Mouse (Mus musculus) midbrain, embryonic 13.5 days (tissue): ENCODE measurements around the gene Rasip1. TPM values are rescaled to one million over a fixed set of nuclear protein-coding genes. Genes with fewer than 3 reads are reported as not detected.
A peak's percentile ranks its signal among the peaks of the same experiment; 100 is the strongest.

Source experiments
- ATAC-seq: fragments of 200-750 bp; cut with Nextera tagmentation; 2 replicates; pipeline ENCODE4 v1.8.0; 2017; ENCODE audit warnings: mild to moderate bottlenecking, moderate TSS enrichment, moderate library complexity
- H3K27ac ChIP-seq: fragments of 300-500 bp; sonication (generic); 2 replicates; pipeline ENCODE4 v1.5.1; 2015; ENCODE audit warnings: inconsistent platforms, mild to moderate bottlenecking, moderate library complexity
- H3K27me3 ChIP-seq: fragments of 300-500 bp; sonication (generic); 2 replicates; pipeline ENCODE4 v1.6.1; 2015; ENCODE audit warnings: mild to moderate bottlenecking, inconsistent platforms
- H3K36me3 ChIP-seq: fragments of 300-500 bp; sonication (generic); 2 replicates; pipeline ENCODE4 v1.6.1; 2015; ENCODE audit warnings: mild to moderate bottlenecking, inconsistent platforms
- H3K4me1 ChIP-seq: fragments of 300-500 bp; sonication (generic); replicated peaks from 2 replicates; pipeline ENCODE4 v1.6.1; 2015; ENCODE audit warnings: inconsistent platforms
- H3K4me2 ChIP-seq: fragments of 300-500 bp; sonication (generic); replicated peaks from 2 replicates; pipeline ENCODE4 v1.6.1; 2015; ENCODE audit warnings: moderate library complexity, mild to moderate bottlenecking, inconsistent platforms
- H3K4me3 ChIP-seq: fragments of 300-500 bp; sonication (generic); replicated peaks from 2 replicates; pipeline ENCODE4 v1.5.1; 2015; ENCODE audit warnings: mild to moderate bottlenecking, inconsistent platforms
- H3K9ac ChIP-seq: fragments of 300-500 bp; sonication (generic); replicated peaks from 2 replicates; pipeline ENCODE4 v1.6.1; 2015; ENCODE audit warnings: mild to moderate bottlenecking, inconsistent platforms
- H3K9me3 ChIP-seq: fragments of 300-500 bp; sonication (generic); 2 replicates; pipeline ENCODE4 v1.6.1; 2016; ENCODE audit warnings: mild to moderate bottlenecking, inconsistent platforms
- WGBS: fragments of 180-500 bp; shearing (Covaris S2); methylation state at CpG from one replicate; pipeline ENCODE4 v1.1.7; 2015; 5-methylcytosine and 5-hydroxymethylcytosine counted together
- polyA plus RNA-seq: library from polyadenylated mRNA; unstranded; fragments of >200 nt; fragmentation: Nextera tagmentation; extraction: Ambion mirVana; gene quantifications from 2 replicates; pipeline ENCODE4 v1.2.1, GENCODE M21; 2015

The Rasip1 gene
- polyA plus RNA-seq, 1 experiment from 2014 or later: 9.4 TPM

DNA sequence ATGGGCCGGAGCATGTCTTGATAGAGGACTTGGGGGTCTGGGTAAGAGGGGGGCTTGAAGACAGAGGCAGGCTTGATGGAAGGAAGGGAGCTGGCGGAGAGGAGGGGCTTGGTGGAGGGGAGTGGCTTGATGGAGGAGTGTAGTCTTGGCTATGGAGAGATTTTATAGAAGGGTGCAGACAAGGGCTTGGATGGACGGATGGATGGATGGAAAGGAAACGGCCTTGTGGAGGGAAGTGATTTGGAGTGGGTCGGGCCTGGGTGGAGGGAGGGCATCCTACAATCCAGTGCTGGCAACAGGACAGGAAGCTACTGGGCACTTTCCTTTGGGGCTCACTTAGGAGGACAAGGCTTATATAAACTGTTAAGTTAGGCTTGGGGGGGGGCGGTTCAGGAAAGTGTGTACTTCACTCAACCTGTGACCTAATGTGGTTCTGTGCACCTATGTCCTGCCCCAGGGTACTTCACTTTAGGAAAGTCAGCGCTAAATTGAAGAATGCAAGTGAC is 664 bp upstream of the Rasip1 start:
- no peak overlapping the region for H3K4me2 ChIP-seq
- peaks cover 33% of the 10 kb centered on the region for H3K27me3 ChIP-seq
- ATAC-seq: no peak
- H3K4me1 ChIP-seq: peaks cover 10% of the 10 kb centered on the region; the same call in 1 of the 2 replicates
- H3K27ac ChIP-seq: no peak overlapping the region
- 88% methylated on average over 7 of the region's 7 CpGs for WGBS
- no peaks in the 10 kb centered on the region for H3K36me3 ChIP-seq
- H3K9ac ChIP-seq: no peak overlapping the region
- H3K9me3 ChIP-seq: no peaks in the 10 kb centered on the region
- no peak overlapping the region for H3K4me3 ChIP-seq

DNA sequence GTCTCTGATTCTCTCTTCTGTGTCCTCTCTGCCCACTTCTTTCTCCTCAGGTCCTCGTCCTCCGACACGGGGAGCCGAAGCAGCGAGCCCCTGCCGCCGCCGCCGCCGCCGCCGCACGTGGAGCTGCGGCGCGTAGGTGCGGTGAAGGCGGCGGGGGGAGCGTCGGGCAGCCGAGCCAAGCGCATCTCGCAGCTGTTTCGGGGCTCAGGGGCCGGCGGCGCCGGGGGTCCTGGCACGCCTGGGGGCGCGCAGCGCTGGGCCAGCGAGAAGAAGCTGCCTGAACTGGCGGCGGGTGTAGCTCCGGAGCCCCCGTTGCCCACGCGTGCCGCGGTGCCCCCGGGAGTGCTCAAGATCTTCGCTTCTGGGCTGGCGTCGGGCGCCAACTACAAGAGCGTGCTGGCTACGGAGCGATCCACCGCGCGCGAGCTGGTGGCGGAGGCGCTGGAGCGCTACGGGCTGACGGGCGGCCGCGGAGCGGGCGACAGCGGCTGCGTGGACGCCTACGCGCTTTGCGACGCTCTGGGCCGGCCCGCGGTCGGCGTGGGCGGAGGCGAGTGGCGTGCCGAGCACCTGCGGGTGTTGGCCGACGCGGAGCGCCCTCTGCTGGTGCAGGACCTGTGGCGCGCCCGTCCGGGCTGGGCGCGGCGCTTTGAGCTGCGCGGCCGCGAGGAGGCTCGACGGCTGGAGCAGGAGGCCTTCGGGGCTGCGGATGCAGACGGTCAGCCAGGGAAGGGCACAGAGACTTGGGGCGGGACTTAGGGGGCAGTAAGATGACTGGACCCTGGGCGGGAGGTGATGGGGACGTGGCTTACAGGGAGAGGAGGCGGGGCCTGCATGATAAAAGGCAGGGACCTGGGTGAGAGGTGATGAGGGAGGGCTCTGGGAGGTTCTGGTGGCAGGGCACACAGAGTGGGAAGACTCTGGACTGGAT is 1.3 kb downstream of the Rasip1 start:
- Histone ChIP-seq H3K36me3 (no peaks in the 10 kb centered on the region), H3K27me3 (peaks cover 54% of the 10 kb centered on the region), H3K4me2 (peak overlapping the region; percentile 90), H3K27ac (peak overlapping the region; percentile 87), H3K4me3 (peak overlapping the region; percentile 57), H3K4me1 (peaks cover 16% of the 10 kb centered on the region; the same call in 1 of the 2 replicates), H3K9me3 (no peaks in the 10 kb centered on the region), H3K9ac (peak overlapping the region; percentile 84)
- WGBS: under 1% methylated on average over 105 of the region's 105 CpGs
- ATAC-seq: peak; percentile 86

DNA sequence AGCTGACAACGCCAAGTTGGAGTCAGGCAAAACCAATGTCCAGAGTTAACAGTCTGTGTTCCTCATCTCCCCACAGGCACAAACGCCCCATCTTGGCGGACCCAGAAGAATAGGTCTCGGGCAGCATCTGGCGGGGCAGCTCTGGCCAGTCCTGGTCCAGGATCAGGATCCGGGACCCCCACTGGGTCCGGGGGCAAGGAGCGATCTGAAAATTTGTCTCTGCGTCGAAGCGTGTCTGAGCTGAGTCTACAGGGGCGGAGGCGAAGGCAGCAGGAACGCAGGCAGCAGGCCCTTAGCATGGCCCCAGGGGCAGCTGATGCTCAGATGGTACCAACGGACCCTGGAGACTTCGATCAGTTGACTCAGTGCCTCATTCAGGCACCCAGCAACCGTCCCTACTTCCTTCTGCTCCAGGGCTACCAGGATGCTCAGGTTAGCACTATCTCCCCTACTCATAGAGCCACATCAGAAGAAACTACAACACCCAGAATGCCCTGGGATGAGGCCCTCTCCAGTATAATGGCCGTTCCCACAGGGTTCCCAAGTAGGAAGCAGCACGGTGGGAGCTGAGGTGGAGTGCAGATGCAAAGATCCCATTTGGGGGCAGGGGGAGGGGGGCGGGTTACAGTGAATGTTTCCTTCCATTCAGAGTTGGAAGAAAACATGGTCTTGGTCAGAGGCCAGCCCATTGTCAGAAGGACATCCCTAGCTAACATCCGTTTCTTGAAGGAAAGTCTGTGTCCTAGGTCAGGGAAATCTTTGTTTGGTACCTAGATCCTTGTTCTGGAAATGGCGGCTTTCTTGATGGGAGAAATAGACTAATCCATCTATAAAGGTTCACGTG is 3.0 kb downstream of the Rasip1 start:
- no peak for ATAC-seq
- no peak overlapping the region for H3K4me2 ChIP-seq
- no peak overlapping the region for H3K9ac ChIP-seq
- H3K9me3 ChIP-seq: no peaks in the 10 kb centered on the region
- H3K36me3 ChIP-seq: no peaks in the 10 kb centered on the region
- peaks cover 55% of the 10 kb centered on the region for H3K27me3 ChIP-seq
- peaks cover 16% of the 10 kb centered on the region; the same call in 1 of the 2 replicates for H3K4me1 ChIP-seq
- no peak overlapping the region for H3K27ac ChIP-seq
- no peak overlapping the region for H3K4me3 ChIP-seq
- 73% methylated on average over 23 of the region's 23 CpGs for WGBS

DNA sequence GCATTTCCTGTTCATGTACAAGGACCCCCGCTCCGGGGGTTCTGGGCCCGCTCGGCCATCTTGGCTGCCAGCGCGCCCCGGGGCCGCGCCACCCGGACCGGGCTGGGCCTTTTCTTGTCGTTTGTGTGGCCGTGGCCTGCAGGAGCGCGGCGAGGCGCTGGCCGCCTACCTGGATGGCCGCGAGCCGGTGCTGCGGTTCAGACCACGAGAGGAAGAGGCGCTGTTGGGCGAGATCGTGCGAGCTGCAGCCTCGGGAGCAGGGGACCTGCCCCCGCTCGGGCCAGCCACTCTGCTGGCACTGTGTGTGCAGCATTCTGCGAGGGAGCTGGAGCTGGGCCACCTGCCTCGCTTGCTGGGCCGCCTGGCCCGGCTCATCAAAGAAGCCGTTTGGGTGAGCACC is 5.2 kb downstream of the Rasip1 start:
- Histone ChIP-seq H3K36me3 (peaks cover 10% of the 10 kb centered on the region), H3K27ac (no peak overlapping the region), H3K9ac (peak overlapping the region; percentile 45), H3K27me3 (peaks cover 43% of the 10 kb centered on the region), H3K4me1 (peaks cover 16% of the 10 kb centered on the region; the same call in 1 of the 2 replicates), H3K4me3 (peak overlapping the region; percentile 8; the same call in 1 of the 2 replicates), H3K4me2 (peak overlapping the region; percentile 38), H3K9me3 (no peaks in the 10 kb centered on the region)
- 10% methylated on average over 35 of the region's 35 CpGs for WGBS
- no peak for ATAC-seq

DNA sequence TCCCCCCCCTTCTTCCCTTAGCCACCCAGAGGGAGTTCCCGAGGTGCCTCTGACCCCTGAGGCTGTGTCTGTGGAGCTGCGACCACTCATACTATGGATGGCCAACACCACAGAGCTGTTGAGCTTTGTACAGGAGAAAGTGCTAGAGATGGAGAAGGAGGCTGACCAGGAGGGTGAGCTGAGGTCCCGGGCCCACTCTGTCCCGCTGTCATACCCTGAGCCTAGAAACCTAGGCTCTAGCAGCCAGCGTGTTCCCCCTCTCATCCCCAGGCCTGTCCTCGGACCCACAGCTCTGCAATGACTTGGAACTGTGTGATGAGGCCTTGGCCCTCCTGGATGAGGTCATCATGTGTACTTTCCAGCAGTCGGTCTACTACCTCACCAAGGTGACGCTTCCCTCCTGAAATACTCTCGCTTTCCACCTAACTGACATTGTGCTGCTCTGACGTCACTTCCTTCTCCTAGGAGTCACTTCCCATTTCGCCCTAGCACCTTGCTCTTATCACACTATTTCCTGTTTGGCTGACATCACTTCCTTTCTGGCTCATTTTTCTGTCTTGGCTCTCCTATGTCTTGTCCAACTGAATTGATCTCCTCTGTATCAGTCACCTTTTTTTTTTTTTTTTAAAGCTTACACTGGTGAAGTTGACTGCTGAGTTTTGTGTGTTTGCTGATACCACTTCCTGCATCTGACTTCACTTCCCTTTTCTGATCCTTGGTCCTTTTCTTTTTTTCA is 7.8 kb downstream of the Rasip1 start:
- 94% methylated on average over 11 of the region's 11 CpGs for WGBS

DNA sequence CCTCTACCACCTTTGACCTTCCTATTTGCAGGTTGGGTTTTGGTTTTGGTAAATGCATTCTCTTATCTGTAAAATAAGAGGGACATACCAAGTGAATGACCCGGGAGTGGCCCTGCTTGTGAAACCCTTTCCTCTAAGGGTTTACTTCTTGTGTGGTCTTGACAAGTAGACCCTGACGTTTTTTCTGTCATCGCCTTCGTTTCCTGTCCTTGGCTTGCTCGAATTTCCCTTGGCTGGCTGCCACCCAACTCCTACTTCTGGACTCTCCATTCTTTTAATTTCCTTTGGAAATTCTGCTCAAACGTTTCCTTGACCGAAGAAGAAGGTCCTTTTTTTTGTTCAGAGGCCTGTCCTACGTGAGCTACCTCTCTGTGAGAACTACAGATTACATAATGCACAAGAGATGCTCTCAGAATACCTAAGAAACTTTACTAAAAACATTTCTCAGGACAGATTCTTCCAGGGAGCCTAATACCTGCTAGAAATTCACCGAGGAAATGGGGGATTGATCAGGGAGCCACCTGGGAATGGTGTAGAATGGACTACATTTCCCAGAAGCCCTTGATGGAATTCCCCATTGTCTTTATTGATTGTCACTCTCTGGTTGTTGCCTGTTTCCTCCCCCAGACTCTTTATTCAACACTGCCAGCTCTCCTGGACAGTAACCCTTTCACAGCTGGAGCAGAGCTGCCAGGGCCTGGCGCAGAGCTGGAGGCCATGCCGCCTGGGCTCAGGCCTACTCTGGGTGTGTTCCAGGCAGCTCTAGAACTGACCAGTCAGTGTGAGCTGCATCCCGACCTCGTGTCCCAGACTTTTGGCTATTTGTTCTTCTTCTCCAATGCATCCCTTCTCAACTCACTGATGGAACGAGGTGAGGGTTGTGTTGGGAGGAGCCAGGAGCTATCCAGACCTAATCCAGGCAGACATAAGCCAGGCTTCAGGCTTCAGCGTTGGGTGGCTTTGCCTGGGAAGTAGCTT is 8.7 kb downstream of the Rasip1 start:
- ATAC-seq: no peak
- H3K27ac ChIP-seq: no peak overlapping the region

More for the DNA sequence above, 7.8 kb downstream of the Rasip1 start:
- ATAC-seq: no peak
- Histone ChIP-seq H3K4me2 (no peak overlapping the region), H3K9me3 (no peaks in the 10 kb centered on the region), H3K4me1 (peaks cover 14% of the 10 kb centered on the region), H3K36me3 (peaks cover 10% of the 10 kb centered on the region), H3K9ac (no peak overlapping the region), H3K27me3 (peaks cover 28% of the 10 kb centered on the region), H3K4me3 (no peak overlapping the region), H3K27ac (no peak overlapping the region)

DNA sequence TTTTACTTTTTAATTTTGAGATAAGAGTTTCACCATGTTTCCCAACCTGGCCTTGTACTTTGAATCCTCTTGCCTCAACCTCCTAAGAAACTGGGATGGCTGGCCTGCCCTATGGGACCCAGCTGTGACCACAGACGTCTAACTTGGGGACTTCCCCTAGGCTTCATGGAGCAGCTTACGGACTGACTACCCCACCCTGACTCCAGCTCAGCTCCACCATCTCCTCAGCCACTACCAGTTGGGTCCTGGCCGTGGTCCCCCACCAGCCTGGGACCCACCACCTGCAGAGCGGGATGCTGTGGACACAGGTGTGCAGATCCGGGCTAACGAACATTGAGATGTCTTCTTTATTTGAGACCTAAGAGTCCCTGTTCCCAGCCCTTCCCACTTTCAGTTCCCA is 10.4 kb downstream of the Rasip1 start:
- Histone ChIP-seq H3K4me1 (peaks cover 22% of the 10 kb centered on the region), H3K27me3 (peaks cover 10% of the 10 kb centered on the region), H3K9ac (no peak overlapping the region), H3K27ac (no peak overlapping the region), H3K4me2 (0 out of 2 replicates have a peak overlapping the region, but pooled peaks have one; percentile 51), H3K9me3 (no peaks in the 10 kb centered on the region), H3K4me3 (no peak overlapping the region), H3K36me3 (peaks cover 10% of the 10 kb centered on the region)
- WGBS: 96% methylated on average over 6 of the region's 6 CpGs
- no peak for ATAC-seq

More for the DNA sequence above, 8.7 kb downstream of the Rasip1 start:
- Histone ChIP-seq H3K9me3 (no peaks in the 10 kb centered on the region), H3K27me3 (peaks cover 26% of the 10 kb centered on the region), H3K4me3 (no peak overlapping the region), H3K4me2 (no peak overlapping the region), H3K4me1 (peaks cover 14% of the 10 kb centered on the region), H3K36me3 (peaks cover 10% of the 10 kb centered on the region), H3K9ac (no peak overlapping the region)
- 90% methylated on average over 15 of the region's 15 CpGs for WGBS

DNA sequence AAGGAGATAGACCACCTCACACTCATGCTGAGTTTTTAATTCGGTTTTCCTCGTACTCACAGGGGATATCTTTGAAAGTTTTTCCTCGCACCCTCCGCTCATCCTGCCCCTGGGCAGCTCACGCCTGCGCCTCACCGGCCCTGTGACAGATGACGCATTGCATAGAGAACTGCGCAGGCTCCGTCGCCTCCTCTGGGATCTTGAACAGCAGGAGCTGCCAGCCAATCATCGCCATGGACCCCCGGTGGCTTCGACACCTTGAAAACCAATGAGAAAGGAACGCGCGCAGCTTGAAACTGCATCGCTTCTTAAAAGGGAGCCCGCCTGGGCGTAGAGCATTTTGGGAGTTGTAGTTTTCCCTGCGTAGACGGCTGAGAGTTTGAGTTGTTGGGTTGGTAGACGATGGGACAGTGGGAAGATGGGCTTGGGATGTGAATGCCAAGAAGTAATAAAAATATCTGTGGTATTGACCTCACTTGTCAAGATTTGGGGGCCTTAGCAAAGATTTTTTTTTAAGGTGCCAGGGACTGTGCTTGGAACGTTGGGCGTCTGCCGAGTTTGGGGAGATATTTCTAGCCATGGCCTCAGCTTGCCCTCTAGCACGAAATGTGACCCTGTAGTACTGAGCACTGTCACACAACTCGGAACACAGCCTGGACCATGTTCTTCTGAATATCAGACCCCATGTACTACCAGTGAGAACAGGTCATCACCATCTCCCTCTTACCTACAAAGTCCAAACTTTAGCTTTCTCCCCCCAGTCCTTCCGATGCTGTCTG is 11.5 kb downstream of the Rasip1 start:
- Histone ChIP-seq H3K27ac (no peak overlapping the region), H3K9ac (peak overlapping the region; percentile 40; the same call in 1 of the 2 replicates), H3K9me3 (no peaks in the 10 kb centered on the region), H3K27me3 (no peaks in the 10 kb centered on the region), H3K4me2 (peak overlapping the region; percentile 51), H3K4me3 (peak overlapping the region; percentile 32), H3K4me1 (peaks cover 26% of the 10 kb centered on the region), H3K36me3 (peaks cover 10% of the 10 kb centered on the region)
- 18% methylated on average over 29 of the region's 29 CpGs for WGBS
- peak; percentile 88 for ATAC-seq

DNA sequence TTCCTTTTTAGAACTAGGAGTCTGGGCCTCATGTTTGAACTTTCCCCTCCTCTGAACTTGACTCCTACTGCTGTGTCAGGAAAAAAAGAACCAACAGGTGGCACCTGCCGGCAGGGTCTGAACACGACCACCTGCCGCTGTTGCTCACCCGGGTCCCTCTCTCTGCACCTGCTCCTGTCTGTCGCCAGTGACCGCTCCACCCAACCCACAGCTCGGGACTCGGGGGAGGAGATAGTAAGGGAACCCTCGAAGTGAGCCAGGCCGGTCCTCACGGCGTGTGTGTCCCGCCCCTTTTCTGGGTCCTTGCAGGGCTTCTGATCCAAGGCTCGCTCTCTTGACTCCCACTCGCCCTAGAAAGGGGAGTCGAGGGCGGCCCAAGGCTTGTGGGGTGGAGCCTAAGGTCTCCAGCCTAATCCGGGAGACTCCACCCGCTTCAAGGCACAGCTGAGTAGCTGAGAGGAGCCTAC is 12.3 kb downstream of the Rasip1 start, which contains the start of gene Mamstr:
Mamstr (plus strand) TSS at position 417 of the 467 bp plus-strand sequence.
- H3K27ac ChIP-seq: no peak within 1 kb of the TSS
- H3K27me3 ChIP-seq: no peaks in the 10 kb centered on the region
- H3K9me3 ChIP-seq: no peaks in the 10 kb centered on the region
- H3K9ac ChIP-seq: no peak within 1 kb of the TSS
- H3K4me3 ChIP-seq: 0 out of 2 replicates have a peak within 1 kb of the TSS, but pooled peaks have one; percentile 32
- H3K4me1 ChIP-seq: peaks cover 33% of the 10 kb centered on the region
- 21% methylated on average over 19 of the region's 19 CpGs for WGBS
- peaks cover 10% of the 10 kb centered on the region for H3K36me3 ChIP-seq
- ATAC-seq: no peak
- H3K4me2 ChIP-seq: no peak within 1 kb of the TSS
